Mouse (Mus musculus): Measurements from ENCODE around the gene Defb15.
"Not testable (repeated sequence)": the region's sequence is repeated elsewhere in the genome, so short reads cannot be mapped to it uniquely, and the experiment has no call there.

The Defb15 gene

DNA sequence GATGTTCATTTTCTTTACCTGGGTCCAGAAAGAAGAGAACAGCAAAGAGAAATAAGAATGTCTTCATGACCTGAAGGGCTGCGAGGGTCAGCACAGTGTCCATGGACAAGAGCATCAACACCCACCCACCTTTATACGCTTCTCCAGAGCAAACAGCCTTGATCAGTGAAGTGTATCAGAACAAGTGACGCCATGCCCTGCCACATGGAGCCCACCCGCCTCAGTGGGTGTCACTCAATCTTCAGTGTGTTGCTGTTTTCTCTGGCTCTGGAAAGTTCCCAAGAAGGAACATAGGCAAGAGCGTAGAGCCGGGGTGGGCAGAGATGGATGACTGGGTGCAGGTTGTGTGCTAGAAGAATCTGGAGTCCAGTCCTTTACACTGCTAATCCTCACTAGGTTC lies at the start of gene Defb15:
Gene Defb15, minus strand, starts transcription at position 101 of the 400 bp plus-strand sequence.
- DNase-seq (ENCODE audit: low spot score in 2 of 2): no peak

DNA sequence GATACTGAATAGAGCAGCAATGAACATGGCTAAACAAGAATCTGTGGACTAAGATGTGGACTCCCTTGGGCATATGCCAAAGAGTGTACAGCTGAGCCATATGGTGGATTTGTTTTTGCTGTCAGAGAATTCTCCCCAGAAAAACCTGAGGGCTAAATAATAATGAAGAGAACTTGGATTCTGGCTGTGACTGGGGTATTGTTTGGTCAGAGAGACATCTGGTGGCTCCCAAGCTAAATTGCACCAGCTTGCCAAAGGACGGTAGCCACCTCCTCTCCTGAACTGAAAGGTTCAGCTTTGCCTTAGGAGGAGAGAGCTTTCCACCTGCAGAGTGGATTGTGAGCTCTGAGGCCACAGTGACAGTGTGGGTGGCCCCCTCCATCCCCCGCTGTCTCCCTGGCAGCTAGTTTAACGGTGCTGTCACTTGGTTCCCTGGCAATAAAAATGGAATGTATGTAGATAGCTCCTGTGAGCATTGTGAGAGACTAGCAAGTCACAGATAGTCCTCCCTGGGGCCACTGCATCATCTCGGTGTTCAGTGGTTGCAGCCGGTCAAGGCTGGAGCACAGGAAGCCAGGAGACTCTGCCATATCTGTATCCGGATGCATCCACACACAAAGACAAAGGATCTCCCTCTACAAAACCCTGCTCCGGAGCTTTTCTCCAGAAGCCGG lies 49.3 kb upstream of the Defb15 start:
- peak in 1 of 2 experiments; percentile 28 for DNase-seq (ENCODE audit: low spot score in 2 of 2)

DNA sequence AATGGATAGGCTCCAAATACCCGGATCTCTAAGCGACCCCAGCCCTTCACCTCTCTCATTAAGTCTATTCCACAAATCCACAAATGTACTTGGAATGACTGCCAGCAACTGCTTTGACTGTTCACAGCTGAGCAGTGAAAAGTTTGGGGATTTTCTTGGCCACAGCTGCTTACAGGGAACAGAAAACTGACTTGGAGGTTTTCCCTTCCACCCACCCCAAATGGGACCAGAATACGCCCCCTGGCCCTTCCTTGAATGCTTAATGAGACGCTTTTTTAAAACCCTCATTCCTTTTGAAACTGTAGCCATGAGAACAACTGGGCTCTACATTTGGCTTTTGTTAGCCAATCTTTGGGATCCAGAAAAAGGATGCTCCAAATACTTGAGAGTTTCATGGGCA lies 45.7 kb upstream of the Defb15 start:
- no peak for DNase-seq (ENCODE audit: low spot score in 2 of 2)

DNA sequence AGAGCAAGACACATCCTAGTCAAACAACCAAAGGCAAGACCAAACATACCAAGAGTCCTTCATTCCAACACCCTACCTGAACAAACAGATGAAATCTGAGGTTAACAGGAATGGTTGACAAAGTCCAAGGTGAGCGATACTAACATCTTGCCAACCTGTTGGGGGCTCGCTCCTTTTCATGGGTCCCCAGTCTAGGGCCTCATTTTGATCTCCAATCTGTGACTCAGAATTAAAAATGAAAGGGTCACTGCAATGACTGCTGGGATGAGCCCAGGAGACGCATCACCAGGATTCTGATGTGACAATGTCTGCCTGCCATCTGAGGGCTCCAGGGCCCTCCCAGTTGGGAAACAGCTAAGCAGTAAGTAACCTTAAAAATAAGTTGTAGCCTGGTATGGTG lies 37.0 kb upstream of the Defb15 start, which contains the start of gene Ccdc70:
Gene Ccdc70, plus strand, starts transcription at position 301 of the 400 bp plus-strand sequence.
- DNase-seq (ENCODE audit: low spot score in 2 of 2): no peak

DNA sequence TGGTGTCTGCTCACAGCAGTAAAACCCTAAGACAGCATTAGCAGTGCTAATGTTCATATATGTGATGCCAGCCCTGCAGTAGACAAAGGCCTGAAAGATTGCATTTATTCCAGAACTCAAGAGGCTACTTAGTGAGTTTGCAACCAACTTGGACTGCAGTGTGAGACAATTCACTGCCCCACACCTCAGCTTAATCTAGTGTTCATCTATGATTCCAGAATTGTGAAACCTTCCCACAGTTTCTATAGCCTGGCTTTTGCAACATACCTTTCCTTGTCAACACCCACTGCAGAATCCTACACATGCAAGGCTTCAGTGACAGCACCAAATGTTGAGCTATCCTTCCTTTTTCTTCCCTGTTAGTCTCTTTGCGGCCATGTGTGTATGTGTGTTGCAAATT lies 34.1 kb upstream of the Defb15 start:
- DNase-seq (ENCODE audit: low spot score in 2 of 2): no peak

DNA sequence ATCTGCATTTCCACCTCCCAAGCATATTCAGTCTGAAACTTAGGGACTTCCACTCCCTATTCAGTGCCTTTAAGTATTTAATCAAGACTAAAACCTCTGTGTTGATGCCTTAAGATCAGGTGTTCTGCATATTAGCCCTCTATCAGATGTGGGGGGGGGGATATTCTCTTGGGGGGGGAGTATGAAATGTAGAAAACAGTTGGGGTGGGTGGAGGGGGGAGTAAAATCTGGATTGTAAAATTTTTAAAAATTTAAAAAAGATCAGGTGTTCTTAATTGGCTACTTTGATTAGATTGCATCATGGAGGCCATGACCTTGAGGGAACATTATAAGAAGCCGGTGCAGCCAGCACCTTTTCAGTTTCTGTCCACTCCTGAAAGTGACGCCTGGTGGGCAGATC lies 25.9 kb upstream of the Defb15 start, which contains the start of gene Fam90a1a:
Gene Fam90a1a, plus strand, starts transcription at position 301 of the 400 bp plus-strand sequence.
- no peak for DNase-seq (ENCODE audit: low spot score in 2 of 2)

DNA sequence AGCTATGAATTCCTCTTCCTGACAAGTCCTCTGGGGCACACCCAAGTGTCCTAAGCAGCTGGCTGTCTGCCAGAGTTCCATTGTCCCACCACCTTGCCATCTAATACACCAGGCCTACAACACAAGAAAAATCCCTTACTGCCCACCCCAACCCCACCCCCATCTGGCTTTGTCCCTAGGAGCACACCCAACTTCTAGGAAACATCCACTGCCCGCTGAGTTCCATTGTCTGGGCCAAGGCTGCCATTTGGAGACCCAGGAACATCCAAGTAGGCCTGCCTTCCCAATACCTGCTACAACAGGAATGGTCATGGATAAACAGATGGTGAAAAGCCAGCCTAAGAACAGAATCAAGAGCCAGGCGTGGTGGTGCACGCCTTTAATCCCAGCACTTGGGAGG lies 23.8 kb upstream of the Defb15 start:
- no peak for DNase-seq (ENCODE audit: low spot score in 2 of 2)

DNA sequence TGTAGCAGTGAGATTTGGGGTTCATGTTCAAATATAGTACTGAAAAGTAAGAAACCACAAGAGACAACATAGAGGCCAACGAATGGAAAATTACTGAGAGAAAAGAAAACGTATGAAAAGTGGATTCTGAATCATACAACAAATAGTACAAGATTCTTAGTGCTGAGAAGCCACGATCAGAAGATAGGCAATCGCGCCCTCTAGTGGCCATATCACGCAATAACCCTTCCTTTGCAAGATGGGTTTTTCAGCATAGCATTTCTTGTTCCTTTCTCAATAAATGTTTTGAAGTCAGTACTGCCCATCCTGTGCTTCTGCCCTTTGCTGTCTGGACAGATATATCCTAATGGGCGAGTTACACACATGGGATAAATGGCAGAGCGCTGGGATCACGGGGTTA lies 22.8 kb upstream of the Defb15 start:
- DNase-seq (ENCODE audit: low spot score in 2 of 2): peak; percentile 7 to 57

DNA sequence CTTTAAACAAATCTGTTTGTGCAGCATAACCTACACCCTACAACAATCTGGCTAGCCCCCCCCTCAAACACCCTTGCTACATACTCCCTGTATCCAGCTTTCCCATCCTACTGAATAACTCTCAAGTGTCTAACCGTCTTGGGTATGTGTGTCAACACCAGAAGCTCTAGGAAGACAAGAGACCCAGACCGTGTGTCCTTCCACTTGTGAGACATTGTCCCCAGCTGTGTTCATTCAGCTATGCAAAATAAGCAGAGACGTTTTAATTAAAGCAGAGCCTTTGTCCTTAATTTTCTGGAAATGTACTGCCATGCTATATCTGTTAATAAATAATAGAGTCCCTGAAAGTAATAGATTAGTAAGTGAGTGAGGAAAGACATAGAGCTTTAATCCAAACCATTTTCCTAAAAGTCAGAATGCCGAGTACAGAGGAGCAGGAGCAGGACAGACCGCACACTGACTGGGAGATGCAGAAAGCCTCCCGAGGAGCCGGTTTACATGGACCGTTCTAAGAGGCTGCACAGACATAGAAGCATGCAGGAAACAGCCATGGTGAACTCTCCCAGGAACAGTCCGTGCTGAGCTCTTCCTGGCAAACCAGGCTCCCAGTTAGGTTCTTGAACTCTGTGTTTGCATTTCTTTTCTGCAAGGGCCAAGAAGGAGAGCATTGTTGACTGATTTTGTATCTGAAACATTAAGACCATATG lies 15.0 kb upstream of the Defb15 start:
- no peak for DNase-seq (ENCODE audit: low spot score in 2 of 2)

DNA sequence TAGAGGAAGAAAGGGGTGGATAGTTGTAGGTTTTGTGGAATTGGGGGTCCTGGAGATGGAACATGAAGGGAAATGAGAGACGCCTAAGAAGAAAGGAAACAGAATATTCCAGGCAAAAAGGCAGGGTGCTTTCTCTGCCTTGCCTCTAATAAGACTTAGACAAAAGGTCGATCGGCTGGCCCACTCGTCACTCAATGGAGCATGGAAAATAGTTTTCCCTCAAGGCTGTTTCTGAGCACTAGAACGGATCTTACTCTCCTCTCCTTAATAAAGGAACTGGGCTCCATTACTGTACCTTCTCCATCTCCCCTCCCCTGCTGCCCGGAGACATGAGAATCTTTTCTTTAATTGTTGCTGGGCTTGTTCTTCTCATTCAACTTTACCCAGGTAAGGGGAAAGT lies 14.0 kb upstream of the Defb15 start, which contains the start of gene Defb13:
Gene Defb13, plus strand, starts transcription at position 301 of the 400 bp plus-strand sequence.
- no peak for DNase-seq (ENCODE audit: low spot score in 2 of 2)

DNA sequence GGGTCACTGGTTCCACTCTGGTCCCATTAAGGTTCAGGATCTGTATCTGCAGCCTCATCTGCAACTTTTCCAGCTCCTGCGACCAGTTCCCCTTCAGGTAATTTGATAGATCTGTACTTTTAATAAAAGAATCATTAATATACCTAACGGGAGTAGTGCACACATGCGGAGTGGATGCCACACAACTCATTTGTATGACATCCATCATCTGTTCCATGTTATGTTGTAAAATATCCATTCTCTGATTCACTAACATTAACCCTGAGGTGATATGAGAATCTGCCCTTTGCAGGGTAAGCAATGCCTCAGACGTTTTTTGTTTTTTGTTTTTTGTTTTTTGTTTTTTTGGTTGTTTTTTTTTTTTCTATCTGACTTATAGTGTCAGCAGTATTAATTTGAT lies 5.5 kb upstream of the Defb15 start, which contains the start of gene Defb35:
Gene Defb35, plus strand, starts transcription at position 301 of the 400 bp plus-strand sequence.
- DNase-seq (ENCODE audit: low spot score in 2 of 2): not testable (repeated sequence)

DNA sequence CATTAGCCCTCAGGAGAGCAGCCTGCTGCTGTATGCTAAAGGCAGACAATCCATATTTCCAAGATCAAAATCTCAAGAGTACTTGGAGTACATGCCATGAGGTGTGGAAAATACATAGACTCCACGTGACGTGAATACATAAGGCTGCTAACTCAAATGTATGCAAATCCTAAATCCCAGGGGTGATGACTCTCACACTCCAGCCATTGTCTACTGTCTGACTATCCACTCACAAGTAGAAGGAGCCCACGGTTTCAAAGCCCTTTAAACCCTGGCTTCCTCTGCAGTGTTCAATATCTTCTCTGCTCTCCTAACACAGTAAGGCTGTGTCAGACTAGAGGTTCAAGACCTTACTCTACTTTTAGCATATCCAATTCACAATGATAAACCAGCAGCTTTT lies 1.8 kb downstream of the Defb15 start:
- DNase-seq (ENCODE audit: low spot score in 2 of 2): not testable (repeated sequence)

DNA sequence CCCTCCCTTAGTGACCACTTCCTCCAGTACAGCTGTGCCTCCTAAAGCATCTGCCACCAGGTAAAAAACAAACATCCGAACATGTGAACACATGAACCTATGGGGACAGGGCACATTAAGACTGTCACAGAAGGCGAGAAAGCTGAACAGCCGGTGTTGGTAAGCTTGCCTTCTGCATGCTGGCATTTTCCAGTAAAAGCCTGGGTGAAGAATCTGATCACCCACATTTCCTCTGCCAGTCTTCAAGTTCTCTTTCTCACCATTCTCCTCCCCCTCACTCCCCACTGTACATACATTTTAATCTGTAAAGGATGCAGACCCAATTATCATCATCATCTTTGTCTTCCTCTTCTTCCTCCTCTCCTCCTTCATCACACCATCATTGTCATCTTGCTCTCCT lies 16.9 kb downstream of the Defb15 start:
- DNase-seq (ENCODE audit: low spot score in 2 of 2): no peak

DNA sequence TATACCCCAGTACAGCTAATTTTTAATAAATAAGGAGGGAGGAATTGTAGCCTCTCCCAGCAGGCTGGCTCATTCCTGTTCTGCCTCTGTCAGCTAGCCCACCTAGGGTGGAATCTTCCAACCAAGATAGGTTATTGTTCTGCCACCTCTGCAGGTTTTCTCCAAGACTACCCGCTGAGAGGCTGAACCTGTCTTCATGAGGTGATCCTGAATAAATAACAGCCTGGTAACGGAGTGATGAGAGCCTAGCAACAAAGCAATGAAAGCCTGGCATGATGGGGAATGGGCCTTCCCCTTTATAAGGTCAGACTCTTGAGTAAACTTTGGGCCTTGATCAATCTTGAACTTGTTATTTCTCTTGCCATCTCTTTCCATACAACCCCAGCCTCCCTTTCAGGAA lies 20.0 kb downstream of the Defb15 start:
- DNase-seq (ENCODE audit: low spot score in 2 of 2): no peak

DNA sequence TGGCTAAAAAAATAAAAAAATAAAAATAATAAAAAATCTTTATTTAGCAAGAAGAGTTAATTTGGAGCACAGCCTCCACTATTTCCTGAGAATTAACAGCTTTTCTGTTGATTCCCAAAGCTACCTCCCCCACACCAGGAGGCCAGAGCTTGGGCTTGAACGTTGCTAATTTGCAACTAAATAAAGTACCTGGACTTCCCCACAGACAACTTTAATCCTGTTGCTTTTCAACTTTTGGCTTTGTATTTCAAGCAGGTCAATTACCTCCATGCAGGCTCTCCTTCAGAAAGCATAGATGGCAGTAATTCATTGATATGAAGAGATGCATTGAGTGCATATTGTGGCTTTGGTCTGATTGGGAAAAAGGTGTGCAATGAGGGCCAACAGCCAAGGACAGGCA lies 20.6 kb downstream of the Defb15 start:
- DNase-seq (ENCODE audit: low spot score in 2 of 2): no peak

DNA sequence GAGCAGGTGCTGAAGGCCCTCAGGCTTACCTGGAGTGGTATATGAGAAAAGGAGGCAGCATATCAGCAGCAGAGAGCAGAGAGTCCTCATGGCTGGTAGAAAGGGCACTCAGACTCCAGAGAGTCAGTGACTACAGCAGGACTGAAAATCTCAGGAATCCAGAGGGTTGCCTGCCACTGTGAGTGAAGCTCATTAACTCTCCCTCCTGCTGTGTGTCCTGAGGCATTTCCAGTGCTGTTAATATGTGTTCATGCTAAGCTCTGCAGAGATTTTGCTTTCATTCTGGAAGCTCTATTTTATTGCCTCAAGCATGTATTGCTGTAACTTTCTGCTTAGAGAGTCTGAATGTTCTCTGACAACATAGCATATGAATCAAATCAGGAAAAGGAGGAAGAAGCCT lies 26.2 kb downstream of the Defb15 start, which contains the start of gene Defb11:
Gene Defb11, minus strand, starts transcription at position 123 of the 400 bp plus-strand sequence.
- not testable (repeated sequence) for DNase-seq (ENCODE audit: low spot score in 2 of 2)

DNA sequence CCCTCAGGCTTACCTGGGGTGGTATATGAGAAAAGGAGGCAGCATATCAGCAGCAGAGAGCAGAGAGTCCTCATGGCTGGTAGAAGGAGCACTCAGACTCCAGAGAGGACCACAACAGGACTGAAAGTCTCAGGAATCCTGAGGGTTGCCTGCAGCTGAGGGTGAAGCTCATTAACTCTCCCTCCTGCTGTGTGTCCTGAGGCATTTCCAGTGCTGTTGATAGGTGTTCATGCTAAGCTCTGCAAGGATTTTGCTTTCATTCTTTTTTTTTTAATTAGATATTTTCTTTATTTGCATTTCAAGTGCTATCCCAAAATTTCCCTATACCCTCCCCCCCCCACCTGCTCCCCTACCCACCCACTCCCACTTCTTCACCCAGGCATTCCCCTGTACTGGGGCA lies 47.2 kb downstream of the Defb15 start, which contains the start of gene Defb9:
Gene Defb9, minus strand, starts transcription at position 101 of the 400 bp plus-strand sequence.
- DNase-seq (ENCODE audit: low spot score in 2 of 2): not testable (repeated sequence)
